Mouse (Mus musculus) liver, postnatal 0 days (tissue): ENCODE results near the gene Dach1.

Experiments
- CTCF ChIP-seq: sonication (generic); IDR thresholded peaks from 2 replicates; pipeline ENCODE4 v1.5.1; 2016; ENCODE audit warnings: antibody characterized with exemption, low read depth
- EP300 ChIP-seq: IDR thresholded peaks from 2 replicates; pipeline ENCODE4 v1.6.1; 2016; ENCODE audit warnings: antibody characterized with exemption, low read depth, mild to moderate bottlenecking

- TF ChIP-seq CTCF (no peak), EP300 (no peak)
These were observed 56.5 kb downstream of the Dach1 start for GRCm38 (mm10) chr14:98113106-98113505.
